Mouse (Mus musculus) ZHBTc4 (cell line): ENCODE results near the gene Pde7b.
A peak's percentile ranks its signal among the peaks of the same experiment; 100 is the strongest.

Source experiments
- DNase-seq: peaks from one replicate; pipeline ENCODE4 v3.0.0-alpha.2; 2011; ENCODE audit warnings: low read depth, low spot score

Pde7b gene

GRCm38 (mm10) chr10:20435913-20436312 lies 289.0 kb downstream of the Pde7b start:
- DNase-seq, result no peak

- no peak for DNase-seq
Observed at GRCm38 (mm10) chr10:20431336-20431735, 293.5 kb downstream of the Pde7b start.

GRCm38 (mm10) chr10:20421299-20421883 lies 303.5 kb downstream of the Pde7b start:
- no peak for DNase-seq

GRCm38 (mm10) chr10:20420296-20420695 lies 304.6 kb downstream of the Pde7b start:
- no peak for DNase-seq

- DNase-seq, result no peak
Observed at GRCm38 (mm10) chr10:20418856-20419219, 306.0 kb downstream of the Pde7b start.

GRCm38 (mm10) chr10:20418202-20418855 lies 306.5 kb downstream of the Pde7b start:
- no peak for DNase-seq

- no peak for DNase-seq
Observed at GRCm38 (mm10) chr10:20409181-20409580, 315.7 kb downstream of the Pde7b start.

GRCm38 (mm10) chr10:20408336-20408735 lies 316.5 kb downstream of the Pde7b start:
- DNase-seq, result no peak

- peak; percentile 72 for DNase-seq
Observed at GRCm38 (mm10) chr10:20405471-20405870, 319.4 kb downstream of the Pde7b start.

GRCm38 (mm10) chr10:20402941-20403340 lies 321.9 kb downstream of the Pde7b start:
- DNase-seq, result no peak

- DNase-seq, result peak; percentile 60
Observed at GRCm38 (mm10) chr10:20400406-20400805, 324.5 kb downstream of the Pde7b start.

- no peak for DNase-seq
Observed at GRCm38 (mm10) chr10:20398641-20399390, 326.1 kb downstream of the Pde7b start.

- DNase-seq, result no peak
Observed at GRCm38 (mm10) chr10:20398224-20398623, 326.7 kb downstream of the Pde7b start.

- no peak for DNase-seq
Observed at GRCm38 (mm10) chr10:20395778-20396177, 329.1 kb downstream of the Pde7b start.

- DNase-seq, result no peak
Observed at GRCm38 (mm10) chr10:20394815-20395214, 330.1 kb downstream of the Pde7b start.

- no peak for DNase-seq
Observed at GRCm38 (mm10) chr10:20390568-20390967, 334.3 kb downstream of the Pde7b start.

GRCm38 (mm10) chr10:20382807-20383419 lies 342.0 kb downstream of the Pde7b start:
- DNase-seq, result no peak

- DNase-seq, result no peak
Observed at GRCm38 (mm10) chr10:20381352-20381751, 343.5 kb downstream of the Pde7b start.

- DNase-seq, result no peak
Observed at GRCm38 (mm10) chr10:20380798-20381197, 344.1 kb downstream of the Pde7b start.

GRCm38 (mm10) chr10:20379071-20379735 lies 345.7 kb downstream of the Pde7b start:
- peak; percentile 63 for DNase-seq

- DNase-seq, result no peak
Observed at GRCm38 (mm10) chr10:20377621-20378020, 347.3 kb downstream of the Pde7b start.

- DNase-seq, result peak; percentile 74
Observed at GRCm38 (mm10) chr10:20372046-20372445, 352.8 kb downstream of the Pde7b start.
